Mouse (Mus musculus) megakaryocyte, adult 5-6 weeks (primary cell): Measurements from ENCODE around the gene Bcl2l12. TPM values are rescaled to one million over a fixed set of nuclear protein-coding genes. Genes with fewer than 3 reads are reported as not detected.
"Not testable (repeated sequence)": the region's sequence is repeated elsewhere in the genome, so short reads cannot be mapped to it uniquely, and the experiment has no call there.

Experiments
- ATAC-seq: 2 replicates; pipeline ENCODE4 v1.8.0; 2016; ENCODE audit warnings: mild to moderate bottlenecking, inconsistent platforms; ENCODE audit not compliant: poor library complexity, severe bottlenecking
- total RNA-seq, 2 experiments: library from RNA; stranded (forward) in 1 of 2; stranded (reverse) in 1 of 2; fragments of 153-499, 151-499 nt in 1 of 2; fragments of 221-1000, 200-1000 nt in 1 of 2; gene quantifications; 2 replicates each; pipeline versions ENCODE4 v1.2.3 to v1.2.4; 2015 to 2017

Gene Bcl2l12
- 16.8 and 18.7 TPM in 2 replicates for total RNA-seq (2015)
- 14.1 and 17.7 TPM in 2 replicates for total RNA-seq (2017)

GRCm38 (mm10) chr7:44998501-44998955, at the start of gene Bcl2l12:
Gene Bcl2l12 (minus strand): TSS chr7:44998712.
- 0 out of 2 replicates have a peak, but pooled peaks have one; percentile 10 for ATAC-seq

- ATAC-seq: no peak
Measured at GRCm38 (mm10) chr7:45047491-45047890, 49.0 kb upstream of the Bcl2l12 start.

- ATAC-seq: no peak
Measured at GRCm38 (mm10) chr7:45046853-45047350, 48.4 kb upstream of the Bcl2l12 start.

- ATAC-seq: no peak
Measured at GRCm38 (mm10) chr7:45045741-45046140, 47.2 kb upstream of the Bcl2l12 start.

GRCm38 (mm10) chr7:45043307-45043706, 44.8 kb upstream of the Bcl2l12 start:
- ATAC-seq: no peak

- ATAC-seq: no peak
Measured at GRCm38 (mm10) chr7:45040851-45041250, 42.3 kb upstream of the Bcl2l12 start.

GRCm38 (mm10) chr7:45038411-45038810, 39.9 kb upstream of the Bcl2l12 start:
- no peak for ATAC-seq

- ATAC-seq: peak; percentile 79
Measured at GRCm38 (mm10) chr7:45037720-45038361, 39.3 kb upstream of the Bcl2l12 start.

GRCm38 (mm10) chr7:45036702-45037101, 38.2 kb upstream of the Bcl2l12 start:
- no peak for ATAC-seq

- no peak for ATAC-seq
Measured at GRCm38 (mm10) chr7:45035631-45036030, 37.1 kb upstream of the Bcl2l12 start.

GRCm38 (mm10) chr7:45033722-45034359, 35.3 kb upstream of the Bcl2l12 start:
- no peak for ATAC-seq

- no peak for ATAC-seq
Measured at GRCm38 (mm10) chr7:45030857-45031256, 32.3 kb upstream of the Bcl2l12 start.

- no peak for ATAC-seq
Measured at GRCm38 (mm10) chr7:45029995-45030394, 31.5 kb upstream of the Bcl2l12 start.

GRCm38 (mm10) chr7:45028351-45028750, 29.8 kb upstream of the Bcl2l12 start:
- ATAC-seq: no peak

GRCm38 (mm10) chr7:45027761-45028160, 29.2 kb upstream of the Bcl2l12 start:
- no peak for ATAC-seq

GRCm38 (mm10) chr7:45026256-45026655, 27.7 kb upstream of the Bcl2l12 start:
- ATAC-seq: no peak

- ATAC-seq: no peak
Measured at GRCm38 (mm10) chr7:45025601-45026220, 27.2 kb upstream of the Bcl2l12 start.

GRCm38 (mm10) chr7:45024281-45025248, 26.1 kb upstream of the Bcl2l12 start:
- no peak for ATAC-seq

GRCm38 (mm10) chr7:45023711-45024110, 25.2 kb upstream of the Bcl2l12 start:
- ATAC-seq: not testable (repeated sequence)

- ATAC-seq: no peak
Measured at GRCm38 (mm10) chr7:45020225-45020624, 21.7 kb upstream of the Bcl2l12 start.
